Mouse (Mus musculus): ENCODE data around the gene Cers2. TPM values are rescaled to one million over a fixed set of nuclear protein-coding genes. Genes with fewer than 3 reads are reported as not detected.

Cers2 gene
- polyA plus RNA-seq, 1 experiment from 2014 or later, result 165 TPM

DNA sequence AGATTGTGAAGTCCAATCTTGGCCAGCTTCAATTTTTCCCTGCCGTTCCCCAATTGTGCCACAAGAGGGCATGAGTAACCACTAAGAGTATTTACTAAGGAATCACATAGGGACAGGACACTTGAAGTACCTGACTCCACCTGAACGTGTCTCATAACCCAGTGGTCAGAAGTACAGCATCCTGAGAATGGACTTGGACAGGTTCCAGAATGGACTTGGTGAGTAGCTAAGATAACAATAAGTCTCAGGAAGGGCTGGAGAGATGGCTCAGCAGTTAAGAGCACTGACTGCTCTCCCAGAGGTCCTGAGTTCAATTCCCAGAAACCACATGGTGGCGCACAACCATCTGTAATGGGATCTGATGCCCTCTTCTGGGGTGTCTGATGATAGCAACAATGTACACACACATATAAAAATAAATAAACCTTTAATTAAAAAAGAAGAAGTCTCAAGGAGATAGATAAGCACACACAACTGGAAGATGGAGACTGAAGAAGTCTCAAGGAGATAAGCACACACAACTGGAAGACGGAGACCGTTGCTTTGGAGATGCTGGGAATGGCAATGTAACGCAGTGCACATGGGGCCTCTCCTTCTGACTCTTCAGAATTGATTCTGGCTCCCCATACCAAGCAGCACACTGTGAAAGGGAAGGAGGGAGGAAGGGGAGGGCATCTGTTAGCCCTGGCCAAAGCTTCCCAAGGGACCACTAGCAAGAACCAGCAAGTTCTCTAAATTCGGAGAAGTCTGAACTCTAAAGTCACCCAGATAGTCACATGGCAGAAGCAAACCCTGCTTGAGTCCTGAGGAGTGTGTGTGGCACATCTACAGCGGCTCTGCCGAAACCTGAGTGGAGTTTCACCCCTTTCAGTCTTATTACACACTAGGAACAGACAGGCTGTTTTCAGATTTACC is 3.4 kb upstream of the Cers2 start:
- Histone ChIP-seq H3K4me3 (ENCODE audit: low read length) (no peak overlapping the region), H3K4me2 (ENCODE audit: low read depth, low read length) (no peak overlapping the region), H3K36me3 (ENCODE audit: control insufficient read depth, insufficient read depth, low read length) (no peaks in the 10 kb centered on the region), H3K9me3 (ENCODE audit: control insufficient read depth, low read length) (no peaks in the 10 kb centered on the region), H3K27ac (ENCODE audit: low read length) (no peak overlapping the region), H3K9ac (ENCODE audit: low read depth, low read length) (no peak overlapping the region), H3K27me3 (replicated peaks; ENCODE audit: control insufficient read depth, insufficient read depth, low read length) (no peaks in the 10 kb centered on the region), H3K4me1 (ENCODE audit: control insufficient read depth, insufficient read depth, low read length) (peaks cover 6% of the 10 kb centered on the region)
- no peak for ATAC-seq
- 69% methylated on average over 9 of the region's 9 CpGs for WGBS

DNA sequence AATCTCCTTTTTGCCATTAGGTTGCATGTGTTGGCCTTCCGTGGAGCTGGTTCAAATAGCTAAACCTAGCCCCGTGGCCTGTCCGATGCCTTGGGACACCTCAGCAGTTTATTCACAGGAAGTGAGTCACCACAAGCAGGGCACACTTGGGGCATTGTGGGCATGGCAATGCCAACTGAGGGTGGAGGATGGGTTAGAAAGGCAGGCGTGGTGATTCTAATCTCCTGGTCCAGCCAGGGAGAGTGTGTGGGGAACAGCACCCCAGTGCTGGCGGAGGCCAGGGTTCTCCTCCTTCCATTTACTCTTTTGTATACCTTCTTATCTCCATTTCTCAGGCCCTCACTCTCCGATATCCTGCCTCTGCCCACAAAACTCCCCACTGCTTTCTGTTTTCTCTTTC is 2.0 kb upstream of the Cers2 start:
- no peaks in the 10 kb centered on the region for H3K27me3 ChIP-seq (replicated peaks; ENCODE audit: control insufficient read depth, insufficient read depth, low read length)
- no peak overlapping the region for H3K4me2 ChIP-seq (ENCODE audit: low read depth, low read length)
- H3K4me1 ChIP-seq (ENCODE audit: control insufficient read depth, insufficient read depth, low read length), result peaks cover 14% of the 10 kb centered on the region
- 72% methylated on average over 6 of the region's 6 CpGs for WGBS
- no peak for ATAC-seq
- no peaks in the 10 kb centered on the region for H3K36me3 ChIP-seq (ENCODE audit: control insufficient read depth, insufficient read depth, low read length)
- H3K9me3 ChIP-seq (ENCODE audit: control insufficient read depth, low read length), result no peaks in the 10 kb centered on the region
- no peak overlapping the region for H3K4me3 ChIP-seq (ENCODE audit: low read length)
- H3K27ac ChIP-seq (ENCODE audit: low read length), result no peak overlapping the region
- H3K9ac ChIP-seq (ENCODE audit: low read depth, low read length), result no peak overlapping the region

DNA sequence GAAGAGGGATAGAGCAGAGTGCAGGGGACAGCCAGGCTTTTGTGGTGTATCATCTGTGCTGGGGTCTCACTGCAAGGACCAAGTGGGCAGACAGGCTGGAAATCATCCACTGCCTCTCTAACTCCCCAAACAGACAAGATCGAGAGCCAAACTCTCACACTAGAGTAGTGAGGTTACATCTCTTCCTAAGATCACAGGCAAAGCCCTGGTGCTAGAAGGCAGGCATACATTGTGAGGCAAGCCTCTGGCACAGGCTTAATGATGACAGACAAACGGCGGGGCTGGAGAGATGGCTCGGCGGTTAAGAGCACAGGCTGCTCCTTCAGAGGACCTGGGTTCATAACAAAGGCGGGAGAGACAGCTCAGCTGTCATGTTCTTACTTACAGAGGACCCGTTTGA is 1.1 kb upstream of the Cers2 start:
- ATAC-seq, result no peak
- 56% methylated on average over 7 of the region's 7 CpGs for WGBS
- H3K27ac ChIP-seq (ENCODE audit: low read length), result no peak overlapping the region

DNA sequence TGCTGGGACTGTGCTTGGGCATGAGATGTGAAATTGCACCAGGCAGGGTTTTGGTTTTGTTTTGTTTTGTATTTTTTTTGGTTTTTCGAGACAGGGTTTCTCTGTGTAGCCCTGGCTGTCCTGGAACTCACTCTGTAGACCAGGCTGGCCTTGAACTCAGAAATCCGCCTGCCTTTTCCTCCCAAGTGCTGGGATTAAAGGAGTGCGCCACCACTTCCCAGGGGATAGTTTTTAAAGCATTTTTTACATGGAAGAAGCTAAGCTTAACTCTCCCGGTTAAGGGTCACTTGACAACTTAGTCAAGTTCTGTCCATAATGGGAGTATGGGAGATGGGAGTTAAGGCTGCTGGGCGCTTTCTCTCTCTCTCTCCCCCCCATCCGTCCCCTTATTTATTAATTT is 516 bp upstream of the Cers2 start:
- no peak for ATAC-seq
- Histone ChIP-seq H3K27ac (ENCODE audit: low read length) (no peak overlapping the region), H3K4me1 (ENCODE audit: control insufficient read depth, insufficient read depth, low read length) (peaks cover 27% of the 10 kb centered on the region), H3K27me3 (replicated peaks; ENCODE audit: control insufficient read depth, insufficient read depth, low read length) (no peaks in the 10 kb centered on the region), H3K9me3 (ENCODE audit: control insufficient read depth, low read length) (no peaks in the 10 kb centered on the region), H3K36me3 (ENCODE audit: control insufficient read depth, insufficient read depth, low read length) (no peaks in the 10 kb centered on the region), H3K4me2 (ENCODE audit: low read depth, low read length) (no peak overlapping the region), H3K4me3 (ENCODE audit: low read length) (no peak overlapping the region), H3K9ac (ENCODE audit: low read depth, low read length) (peak overlapping the region; percentile 99; the same call in 1 of the 2 replicates)
- WGBS, result 76% methylated on average over 6 of the region's 6 CpGs

More for the DNA sequence above, 1.1 kb upstream of the Cers2 start:
- Histone ChIP-seq H3K4me3 (ENCODE audit: low read length) (no peak overlapping the region), H3K4me2 (ENCODE audit: low read depth, low read length) (no peak overlapping the region), H3K9ac (ENCODE audit: low read depth, low read length) (no peak overlapping the region), H3K36me3 (ENCODE audit: control insufficient read depth, insufficient read depth, low read length) (no peaks in the 10 kb centered on the region), H3K27me3 (replicated peaks; ENCODE audit: control insufficient read depth, insufficient read depth, low read length) (no peaks in the 10 kb centered on the region), H3K4me1 (ENCODE audit: control insufficient read depth, insufficient read depth, low read length) (peaks cover 21% of the 10 kb centered on the region), H3K9me3 (ENCODE audit: control insufficient read depth, low read length) (no peaks in the 10 kb centered on the region)

DNA sequence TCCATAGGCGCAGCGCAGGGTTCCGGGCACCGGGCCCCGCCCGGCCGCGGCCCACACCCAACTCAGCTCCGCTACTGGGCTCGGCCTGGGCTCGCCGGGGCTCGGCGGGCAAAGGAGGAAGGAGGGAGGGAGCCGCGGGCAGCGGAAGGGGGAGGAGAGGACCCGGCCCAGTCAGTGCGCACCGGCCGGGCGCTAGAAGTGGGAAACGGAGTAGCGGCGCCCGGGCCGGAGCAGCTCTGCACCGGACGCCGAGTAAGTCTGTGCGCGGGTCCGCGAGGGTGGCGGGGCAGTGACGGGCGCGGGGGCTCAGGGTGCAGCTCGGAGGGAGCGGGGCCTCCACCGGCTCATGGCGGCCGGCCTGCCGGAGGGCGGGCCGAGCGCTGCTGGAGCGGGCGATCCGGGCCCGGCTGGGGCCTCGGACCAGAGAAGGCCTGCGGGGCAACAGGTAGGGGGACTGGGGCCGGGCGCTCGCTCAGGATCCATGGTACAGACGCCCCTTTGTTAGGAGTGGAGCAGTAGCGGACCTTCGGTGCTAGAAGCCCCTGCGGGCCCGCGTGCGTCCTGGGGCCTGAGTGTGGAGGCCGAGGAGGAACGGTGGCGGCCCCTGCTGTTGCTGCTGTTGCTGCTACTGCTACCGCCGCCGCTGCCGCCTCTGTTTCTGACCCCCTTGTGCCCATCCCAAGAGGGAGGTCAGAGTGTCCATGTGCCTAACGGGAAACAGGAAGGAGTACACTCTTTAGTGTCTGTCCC is 678 bp downstream of the Cers2 start:
- Histone ChIP-seq H3K27me3 (replicated peaks; ENCODE audit: control insufficient read depth, insufficient read depth, low read length) (no peaks in the 10 kb centered on the region), H3K27ac (ENCODE audit: low read length) (peak overlapping the region; percentile 93), H3K9me3 (ENCODE audit: control insufficient read depth, low read length) (no peaks in the 10 kb centered on the region), H3K9ac (ENCODE audit: low read depth, low read length) (peak overlapping the region; percentile 99), H3K36me3 (ENCODE audit: control insufficient read depth, insufficient read depth, low read length) (0 out of 2 replicates have a peak, but pooled peaks cover 5% of the 10 kb centered on the region), H3K4me3 (ENCODE audit: low read length) (peak overlapping the region; percentile 92), H3K4me1 (ENCODE audit: control insufficient read depth, insufficient read depth, low read length) (peaks cover 31% of the 10 kb centered on the region), H3K4me2 (ENCODE audit: low read depth, low read length) (peak overlapping the region; percentile 86)
- WGBS, result 0% methylated on average over 67 of the region's 71 CpGs
- peak; percentile 92 for ATAC-seq

DNA sequence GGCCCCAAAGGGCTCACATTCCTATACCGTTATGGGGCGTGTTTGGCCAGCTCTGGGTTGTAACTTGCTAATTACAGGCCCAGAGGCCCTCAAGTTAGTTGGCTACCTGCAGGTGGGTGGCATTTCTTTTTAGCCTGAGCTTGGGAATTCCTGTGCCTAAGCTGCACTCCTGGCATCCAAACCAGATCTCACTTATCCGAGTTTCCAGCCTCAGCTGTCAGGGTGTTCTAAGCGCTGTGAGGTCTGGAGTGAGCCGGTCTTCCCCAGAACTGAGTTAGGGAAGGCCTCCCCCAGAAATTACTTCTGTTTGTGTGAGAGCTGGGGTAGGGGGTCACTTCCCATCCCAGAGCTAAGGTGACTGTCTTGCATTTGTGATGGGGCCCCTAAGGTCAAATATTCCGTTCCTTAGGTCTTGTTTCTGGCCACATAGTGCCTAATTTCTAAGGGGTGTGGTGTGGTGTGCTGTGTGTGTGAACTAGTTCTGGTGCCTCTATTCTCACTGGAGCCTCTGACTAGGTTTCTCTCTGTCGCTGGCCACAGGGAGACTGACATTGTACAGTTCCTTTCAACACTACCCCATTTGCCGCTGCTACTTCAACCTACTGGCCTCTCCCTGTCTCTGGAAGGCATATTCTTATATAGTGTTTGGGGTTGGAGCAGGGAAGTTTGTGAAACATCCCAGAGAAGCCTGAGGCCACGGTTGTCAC is 1.4 kb downstream of the Cers2 start:
- Histone ChIP-seq H3K4me1 (ENCODE audit: control insufficient read depth, insufficient read depth, low read length) (peaks cover 31% of the 10 kb centered on the region), H3K36me3 (ENCODE audit: control insufficient read depth, insufficient read depth, low read length) (peaks cover 9% of the 10 kb centered on the region; the same call in 1 of the 2 replicates), H3K27ac (ENCODE audit: low read length) (peak overlapping the region; percentile 93), H3K9ac (ENCODE audit: low read depth, low read length) (peak overlapping the region; percentile 99), H3K4me2 (ENCODE audit: low read depth, low read length) (peak overlapping the region; percentile 86), H3K4me3 (ENCODE audit: low read length) (peak overlapping the region; percentile 92), H3K9me3 (ENCODE audit: control insufficient read depth, low read length) (no peaks in the 10 kb centered on the region), H3K27me3 (replicated peaks; ENCODE audit: control insufficient read depth, insufficient read depth, low read length) (no peaks in the 10 kb centered on the region)
- WGBS, result 17% methylated on average over 9 of the region's 9 CpGs
- no peak for ATAC-seq

DNA sequence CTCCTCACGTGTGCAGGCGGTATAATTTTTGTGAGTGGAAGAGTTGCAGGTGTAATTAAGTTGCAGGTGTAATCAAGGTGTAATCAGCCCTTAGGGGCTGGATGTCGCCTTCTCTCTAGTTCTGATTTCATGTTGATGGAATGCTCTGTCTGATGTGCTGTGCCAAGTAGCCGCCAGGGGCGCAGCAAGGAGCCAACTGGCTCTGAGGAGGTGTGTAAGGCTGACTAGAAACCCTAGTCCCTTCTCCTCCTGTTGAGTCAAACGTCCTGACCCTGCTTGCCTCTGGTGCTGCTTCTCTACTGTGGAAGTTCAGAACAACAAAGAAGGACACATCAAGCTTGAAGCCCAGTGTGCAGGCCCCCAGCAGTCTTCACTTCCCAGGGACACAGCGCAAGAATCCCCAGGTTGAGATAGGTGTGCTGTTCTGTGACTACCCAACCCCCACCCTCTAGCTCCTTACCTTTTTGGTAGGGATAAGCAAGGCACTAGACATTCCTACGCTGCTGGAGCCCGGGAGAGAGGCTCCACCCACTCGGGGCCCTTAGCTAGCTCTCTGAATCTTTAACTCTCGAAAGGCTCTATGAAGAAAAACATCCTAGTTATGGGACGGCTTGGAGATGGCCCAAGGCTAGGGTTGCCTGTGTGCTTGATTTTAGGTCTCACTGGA is 3.0 kb downstream of the Cers2 start:
- Histone ChIP-seq H3K9ac (ENCODE audit: low read depth, low read length) (peak overlapping the region; percentile 26; the same call in 1 of the 2 replicates), H3K9me3 (ENCODE audit: control insufficient read depth, low read length) (no peaks in the 10 kb centered on the region), H3K4me1 (ENCODE audit: control insufficient read depth, insufficient read depth, low read length) (peaks cover 31% of the 10 kb centered on the region), H3K4me2 (ENCODE audit: low read depth, low read length) (peak overlapping the region; percentile 30), H3K4me3 (ENCODE audit: low read length) (peak overlapping the region; percentile 11; the same call in 1 of the 2 replicates), H3K27me3 (replicated peaks; ENCODE audit: control insufficient read depth, insufficient read depth, low read length) (no peaks in the 10 kb centered on the region), H3K36me3 (ENCODE audit: control insufficient read depth, insufficient read depth, low read length) (peaks cover 18% of the 10 kb centered on the region; the same call in 1 of the 2 replicates), H3K27ac (ENCODE audit: low read length) (peak overlapping the region; percentile 59)
- ATAC-seq, result no peak
- WGBS, result 18% methylated on average over 12 of the region's 12 CpGs

DNA sequence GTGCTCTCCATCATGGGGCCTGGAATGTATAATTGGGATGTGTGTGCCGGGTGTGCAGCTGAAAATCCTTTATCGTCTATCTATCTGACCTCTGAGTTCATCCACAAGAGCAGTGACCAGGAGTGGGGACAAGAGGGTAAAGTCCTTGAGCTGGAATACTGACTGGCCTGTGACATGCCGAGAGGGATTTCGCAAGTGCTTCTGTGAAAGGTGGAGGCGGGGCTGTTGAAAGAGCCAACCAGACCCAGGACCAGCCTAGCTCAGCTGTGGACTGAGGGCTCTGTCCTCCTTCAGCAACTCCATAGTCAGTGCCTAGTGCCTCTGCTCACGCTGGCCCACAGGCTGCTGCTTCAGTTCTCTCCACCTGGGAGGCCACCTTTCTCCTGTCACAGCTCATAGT is 4.0 kb downstream of the Cers2 start:
- Histone ChIP-seq H3K4me2 (ENCODE audit: low read depth, low read length) (peak overlapping the region; percentile 35; the same call in 1 of the 2 replicates), H3K27me3 (replicated peaks; ENCODE audit: control insufficient read depth, insufficient read depth, low read length) (no peaks in the 10 kb centered on the region), H3K4me3 (ENCODE audit: low read length) (no peak overlapping the region), H3K9me3 (ENCODE audit: control insufficient read depth, low read length) (no peaks in the 10 kb centered on the region), H3K27ac (ENCODE audit: low read length) (peak overlapping the region; percentile 76), H3K36me3 (ENCODE audit: control insufficient read depth, insufficient read depth, low read length) (peaks cover 22% of the 10 kb centered on the region; the same call in 1 of the 2 replicates), H3K4me1 (ENCODE audit: control insufficient read depth, insufficient read depth, low read length) (peaks cover 31% of the 10 kb centered on the region), H3K9ac (ENCODE audit: low read depth, low read length) (peak overlapping the region; percentile 56)
- 35% methylated on average over 6 of the region's 6 CpGs for WGBS
- peak; percentile 65 for ATAC-seq
